ENCODE assay signal across 10 mouse cellular contexts in genomic region chr15:77802992-77803391, GRCm38 (mm10). TPM values are rescaled to one million over a fixed set of nuclear protein-coding genes. Genes with fewer than 3 reads are reported as not detected.
DNase-seq lines count a peak whose midpoint lies in the region; ATAC-seq and TF ChIP-seq lines count a peak whose summit lies in the region.
"Had no signal": no experiment of that assay in that cellular context is flagged by ENCODE, and none has a peak within 500 bp of the region (broad histone marks: within the 10 kb centered on the region; RNA-seq: fewer than 3 reads in every experiment).

No protein-coding gene starts in this region.

- no peak overlapping the region for H3K4me2 ChIP-seq in forebrain, embryonic 11.5 days (ENCODE audit: low read depth, low read length, severe bottlenecking)
- peak overlapping the region; percentile 65 for H3K4me2 ChIP-seq in myocyte (ENCODE audit: low read depth)

- H3ac ChIP-seq in myocyte (ENCODE audit: control insufficient read depth, insufficient read length): no peak overlapping the region

- peaks cover 80% of the 10 kb centered on the region for H3K36me3 ChIP-seq in forebrain, embryonic 10.5 days (replicated peaks)
- H3K36me3 ChIP-seq in forebrain, embryonic 11.5 days (ENCODE audit: control insufficient read depth, insufficient read depth, low read length): no peaks in the 10 kb centered on the region; the same call in 1 of the 2 replicates
- peaks cover 58% of the 10 kb centered on the region for H3K36me3 ChIP-seq in myocyte (ENCODE audit: control insufficient read depth, insufficient read depth)

- peak overlapping the region; percentile 48 for H3K27ac ChIP-seq in forebrain, embryonic 10.5 days
- no peak overlapping the region for H3K27ac ChIP-seq in forebrain, embryonic 11.5 days (ENCODE audit: low read depth, low read length)
- peak overlapping the region; percentile 53; the same call in 1 of the 2 replicates for H3K27ac ChIP-seq in left cerebral cortex, adult 2 months

- intact Hi-C loops in left cerebral cortex, adult 2 months (cut with DNase I): loop anchor here (5.0 kb wide), 1 partner anchor 39 kb away; the partner anchor contains the start of gene Myh9

- no peak for DNase-seq in forebrain, embryonic 10.5 days (ENCODE audit: extremely low spot score, low spot score)
- no peak for DNase-seq in forebrain, embryonic 11.5 days (ENCODE audit: low spot score)
- no peak for DNase-seq in left cerebral cortex, adult 2 months (ENCODE audit: extremely low spot score in 1 of 2, low spot score in 2 of 2)
- no peak for DNase-seq in left cerebral cortex, adult 9 months (ENCODE audit: low spot score in 2 of 2)
- peak; percentile 55 for DNase-seq in brain, adult 2 months (ENCODE audit: low read depth, low spot score)
- DNase-seq in right cerebral cortex, postnatal 36 days (ENCODE audit: low spot score in 2 of 2): no peak
- no peak for DNase-seq in gastrocnemius, postnatal 4 days (ENCODE audit: low spot score in 2 of 2)
- DNase-seq: adrenal gland, postnatal 10 days had no signal

- 91% methylated on average over 4 of the region's 4 CpGs for WGBS in forebrain, embryonic 10.5 days
- WGBS in forebrain, embryonic 11.5 days: 85% methylated on average over 4 of the region's 4 CpGs

- peak; percentile 42 for TF ChIP-seq CTCF in left cerebral cortex, adult 2 months (IDR thresholded peaks at IDR 0.05)

- no peak for ATAC-seq in forebrain, embryonic 11.5 days (replicated peaks; ENCODE audit: low FRiP score)

- peaks cover 60% of the 10 kb centered on the region for H3K4me1 ChIP-seq in forebrain, embryonic 10.5 days
- H3K4me1 ChIP-seq in forebrain, embryonic 11.5 days (replicated peaks; ENCODE audit: control insufficient read depth, insufficient read depth, low read length): 0 out of 2 replicates have a peak, but pooled peaks cover 2% of the 10 kb centered on the region

- H3K27me3 ChIP-seq in forebrain, embryonic 10.5 days (ENCODE audit: poor library complexity, severe bottlenecking): no peaks in the 10 kb centered on the region
- H3K27me3 ChIP-seq in forebrain, embryonic 11.5 days (ENCODE audit: control insufficient read depth, insufficient read depth, low read length): no peaks in the 10 kb centered on the region
- no peaks in the 10 kb centered on the region for H3K27me3 ChIP-seq in myocyte (ENCODE audit: control insufficient read depth, insufficient read depth, insufficient read length)

- H3K4me3 ChIP-seq in forebrain, embryonic 10.5 days: no peak overlapping the region
- no peak overlapping the region for H3K4me3 ChIP-seq in forebrain, embryonic 11.5 days (ENCODE audit: low read depth, low read length)
- no peak overlapping the region for H3K4me3 ChIP-seq in left cerebral cortex, adult 2 months
- H3K4me3 ChIP-seq in myocyte: no peak overlapping the region

- no peak overlapping the region for H3K9ac ChIP-seq in forebrain, embryonic 11.5 days (ENCODE audit: low read length)

- peaks cover 96% of the 10 kb centered on the region for H3K79me2 ChIP-seq in myocyte (ENCODE audit: control insufficient read depth, insufficient read depth)

- no peak for TF ChIP-seq POLR2A in myocyte (IDR thresholded peaks at IDR 0.05; ENCODE audit: insufficient read length, low read depth)

- H3K9me3 ChIP-seq in forebrain, embryonic 10.5 days: no peaks in the 10 kb centered on the region
- no peaks in the 10 kb centered on the region for H3K9me3 ChIP-seq in forebrain, embryonic 11.5 days (ENCODE audit: control insufficient read depth, low read length)

TF ChIP-seq in myocyte, 11 proteins besides CTCF, POLR2A, EP300 and RAD21:
- TF ChIP-seq SRF (IDR thresholded peaks at IDR 0.05; ENCODE audit: control insufficient read depth, insufficient read length, low read depth) (no peak), TCF3 (IDR thresholded peaks at IDR 0.05; ENCODE audit: insufficient read length, low read depth) (no peak), POLR2AphosphoS2 (IDR thresholded peaks at IDR 0.05; ENCODE audit: insufficient read length, low read depth) (peak; percentile 74)

RNA-seq across cellular contexts. Expression of gene Myh9, which starts 39.0 kb away (rescaled TPM):
- 35.6 and 36.8 TPM in 2 replicates for polyA plus RNA-seq in forebrain, embryonic 10.5 days (2016; fragmentation: Nextera tagmentation; extraction: Ambion mirVana)
- 32.0 and 37.4 TPM in 2 replicates for polyA plus RNA-seq in forebrain, embryonic 11.5 days (2014; fragmentation: Nextera tagmentation; extraction: Ambion mirVana)
- total RNA-seq in left cerebral cortex, adult 2 months (2021): 10 to 100 TPM; 81.2 to 91.4 TPM
- polyA plus RNA-seq in myocyte (2012; fragmentation: generic; extraction: Trizol): 466 TPM
- 100 to 1,000 TPM; 171 to 187 TPM for total RNA-seq in gastrocnemius, postnatal 4 days (2021)

RNA-seq across cellular contexts. Expression of gene Apol8, which starts 46.2 kb away (rescaled TPM):
- 0.07 and 0.24 TPM in 2 replicates for polyA plus RNA-seq in forebrain, embryonic 10.5 days (2016; fragmentation: Nextera tagmentation; extraction: Ambion mirVana)
- polyA plus RNA-seq in forebrain, embryonic 11.5 days (2014; fragmentation: Nextera tagmentation; extraction: Ambion mirVana): 0.16 and 0.21 TPM in 2 replicates
- total RNA-seq in left cerebral cortex, adult 2 months (2021): 1 to 10 TPM; 5.1 to 5.8 TPM
- 0.38 TPM for polyA plus RNA-seq in myocyte (2012; fragmentation: generic; extraction: Trizol)
- under 1 TPM in 1 of 2 experiments, not detected in 1; 0.21 TPM for total RNA-seq in gastrocnemius, postnatal 4 days (2021)
- polyA plus RNA-seq: macrophage had no signal

Comparison
In these comparisons a context has a peak if more than half of its experiments do, and no peak if none do; other contexts are left out.
1. RNA of gene Myh9, which starts 39.0 kb away (polyA plus RNA-seq): 466 TPM in myocyte (single experiment); 32.0 to 37.4 TPM in forebrain, embryonic 11.5 days and 35.6 to 36.8 TPM in forebrain, embryonic 10.5 days; every median in the first group is over 10 times any median in the second.